Mouse (Mus musculus) lung, adult 2 months (tissue): Measurements from ENCODE around the gene Rnaseh2b.

Source experiments
- CTCF ChIP-seq: fragments of 200-500 bp; IDR thresholded peaks from 2 replicates; pipeline ENCODE4 v1.5.1; 2011; ENCODE audit warnings: mild to moderate bottlenecking, low read length, control low read depth; ENCODE audit not compliant: insufficient read depth
- POLR2A ChIP-seq: fragments of 200-500 bp; IDR thresholded peaks from 2 replicates; pipeline ENCODE4 v1.6.1; 2011; ENCODE audit warnings: low read depth, mild to moderate bottlenecking, control low read depth, low read length, borderline replicate concordance; ENCODE audit errors: extremely low read depth

GRCm38 (mm10) chr14:62361263-62361980 lies 69.0 kb downstream of the Rnaseh2b start:
- TF ChIP-seq CTCF (no peak), POLR2A (no peak)
